Mouse (Mus musculus): ENCODE results near the gene Myod1. TPM values are rescaled to one million over a fixed set of nuclear protein-coding genes. Genes with fewer than 3 reads are reported as not detected.

The Myod1 gene
- polyA plus RNA-seq, 2 experiments from 2014 or later: not detected

DNA sequence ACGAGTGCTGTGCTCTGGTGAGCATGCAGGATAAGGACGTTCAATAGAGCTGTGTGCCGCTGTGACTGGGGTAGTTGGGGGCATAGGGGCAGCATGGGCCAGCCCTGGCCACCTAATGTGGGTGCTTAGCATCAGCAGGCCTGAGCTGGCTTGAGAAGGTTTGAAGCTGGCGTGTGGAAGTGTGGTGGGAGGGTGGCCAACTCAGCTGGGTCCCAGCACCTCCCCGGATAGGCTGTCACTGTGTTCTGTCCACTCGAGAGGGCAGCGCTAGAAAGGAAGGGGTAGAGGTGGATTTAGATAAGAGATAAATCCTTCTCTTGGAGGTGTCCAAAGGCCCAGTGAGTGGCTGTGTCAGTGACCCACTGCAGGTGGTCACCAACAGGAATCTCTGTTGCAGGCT, 41.2 kb downstream of the Myod1 start:
- no peak for ATAC-seq

DNA sequence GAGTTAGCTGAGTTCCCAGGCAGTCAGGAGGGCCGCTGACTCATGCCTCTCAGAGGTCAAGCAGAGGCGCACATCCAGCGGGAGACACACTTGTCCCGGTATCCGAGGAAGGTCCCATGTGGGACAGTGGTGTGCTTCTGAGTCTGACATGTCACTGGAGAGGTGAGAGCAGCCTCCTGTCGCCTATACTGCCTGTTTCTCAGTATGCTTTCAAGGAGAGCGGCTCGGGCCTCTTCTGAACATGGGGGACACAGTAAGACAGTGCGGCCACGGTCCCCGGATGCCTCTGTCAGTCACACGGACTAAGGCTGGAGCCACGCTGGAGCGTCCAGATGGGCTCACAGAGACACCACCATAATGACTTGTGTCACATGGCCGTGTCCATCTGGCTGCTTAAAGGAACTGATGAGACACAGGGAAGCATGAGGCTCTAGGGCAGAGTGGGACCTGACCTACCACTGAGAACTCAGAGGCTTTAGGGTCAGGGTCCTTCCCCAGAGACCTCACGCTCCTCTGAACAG, 41.9 kb downstream of the Myod1 start:
- ATAC-seq: no peak

DNA sequence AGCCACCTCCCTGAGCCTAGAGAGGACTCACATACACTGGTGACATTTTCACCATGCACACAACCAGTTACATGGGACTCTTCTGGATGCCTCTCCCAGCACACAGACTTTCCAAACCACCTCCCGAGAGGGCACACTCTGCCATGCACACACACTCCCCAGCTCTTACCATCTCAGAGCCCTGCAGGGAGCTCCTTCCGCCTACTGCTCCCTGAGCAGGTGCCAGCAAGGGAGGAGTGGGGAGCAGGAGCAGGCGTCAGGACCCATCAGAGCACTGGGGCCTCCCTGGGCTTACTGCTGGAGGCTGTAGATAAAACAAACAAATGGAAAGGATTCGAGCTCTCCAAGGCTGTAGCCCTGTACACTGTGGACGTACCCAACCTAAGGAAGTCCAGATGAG, 45.3 kb downstream of the Myod1 start:
- ATAC-seq: no peak

DNA sequence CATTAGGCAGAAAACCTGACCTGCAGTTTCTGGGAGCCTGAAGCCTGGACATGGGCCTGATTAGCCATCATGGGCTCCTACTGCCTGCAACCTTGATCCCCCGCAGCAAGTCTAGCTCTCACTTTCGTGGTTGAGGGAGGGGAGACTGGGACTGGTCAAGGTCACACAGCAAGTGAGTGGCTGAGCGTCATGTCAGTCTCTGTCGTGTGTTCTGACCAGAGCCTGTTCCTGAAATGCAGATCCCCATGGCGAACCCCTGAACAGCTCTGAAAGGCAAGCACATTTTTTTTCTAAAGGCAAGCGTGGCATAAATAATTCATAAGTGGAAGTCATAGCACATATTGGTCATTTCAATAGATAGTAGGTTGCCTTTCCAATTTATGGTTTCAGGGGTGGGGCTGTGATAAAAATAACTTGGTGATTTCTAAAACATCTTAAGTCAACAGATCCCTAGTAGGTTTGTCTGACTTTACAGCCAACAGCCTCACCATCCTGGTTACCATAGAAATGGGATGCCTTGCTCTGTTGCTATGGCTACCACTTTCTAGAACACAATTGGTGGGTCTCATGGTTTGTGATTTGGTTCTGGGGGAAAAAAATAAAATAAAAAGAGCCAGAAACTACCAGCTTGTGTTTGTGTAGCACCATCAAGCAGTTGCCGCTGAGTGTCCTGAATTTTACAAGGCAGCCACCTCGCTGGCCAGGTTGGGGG, 45.9 kb downstream of the Myod1 start:
- no peak for ATAC-seq

DNA sequence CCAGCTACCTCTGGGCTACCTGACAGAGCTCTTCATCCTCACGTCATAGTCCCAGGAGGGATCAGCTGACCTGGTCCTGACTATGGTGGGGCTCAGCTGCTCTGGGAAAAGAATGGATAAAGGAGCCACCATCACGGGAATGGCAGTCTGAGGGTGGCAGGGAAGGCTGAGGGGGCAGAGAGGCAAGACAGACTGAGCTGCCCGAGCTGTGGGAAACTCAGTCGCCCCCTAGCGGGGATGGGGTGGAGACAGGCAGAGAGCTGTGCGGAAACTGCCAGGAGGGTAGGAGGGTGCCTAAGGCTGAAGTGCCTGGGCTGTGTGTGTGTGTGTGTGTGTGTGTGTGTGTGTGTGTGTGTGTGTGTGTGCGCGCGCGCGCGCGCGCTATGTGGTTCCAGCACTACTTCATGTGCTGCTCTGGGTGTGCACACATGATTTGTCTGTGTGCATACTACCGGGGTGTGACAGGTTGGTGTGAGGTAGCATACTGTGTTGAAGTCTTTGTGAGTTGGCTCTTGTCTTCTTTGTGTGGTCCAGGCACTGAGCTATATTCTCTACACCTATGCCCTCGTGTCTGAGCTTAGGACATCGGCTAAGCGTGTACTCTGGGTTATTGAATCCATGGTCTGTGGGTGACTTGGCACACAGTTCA, 46.6 kb downstream of the Myod1 start:
- peak; percentile 28 for ATAC-seq

DNA sequence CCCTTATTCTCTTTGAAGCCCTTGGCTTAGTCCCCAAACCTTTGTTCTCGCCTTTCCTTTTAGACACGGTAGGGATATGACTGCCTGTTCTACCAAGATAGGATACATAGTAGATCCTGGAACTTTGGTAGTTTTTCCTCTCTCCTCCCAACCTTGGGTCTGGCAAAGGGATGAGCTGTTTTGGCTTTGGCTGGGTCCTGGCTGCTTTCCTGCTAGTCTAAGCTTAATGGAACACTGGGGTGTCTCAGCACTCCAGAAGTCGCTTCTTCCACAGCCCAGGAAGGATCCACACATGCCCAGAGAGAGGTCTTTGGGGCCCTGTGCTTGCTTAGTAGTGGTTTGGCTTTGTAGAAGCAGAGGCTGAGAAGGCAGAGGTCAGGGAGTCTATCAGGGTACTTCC, 47.7 kb downstream of the Myod1 start:
- no peak for ATAC-seq

DNA sequence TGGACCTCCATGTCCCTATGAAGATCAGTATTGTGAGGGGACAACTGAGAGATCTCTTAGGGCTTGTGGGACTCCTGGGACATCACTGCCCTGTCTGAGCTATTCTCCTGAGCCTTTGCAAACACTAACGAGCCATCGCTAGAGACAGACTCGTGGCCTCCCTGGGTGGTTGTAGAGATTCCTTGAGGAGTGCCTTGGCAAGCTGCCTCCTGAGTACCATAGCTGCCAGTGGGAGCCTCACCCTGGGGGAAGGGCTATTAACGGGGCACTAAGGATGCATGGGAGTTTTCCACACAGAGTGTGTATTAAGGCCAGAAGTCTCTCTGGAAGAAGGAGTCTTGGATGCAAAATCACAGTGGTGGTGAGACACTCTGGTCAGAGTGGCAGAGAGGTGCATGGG, 48.7 kb downstream of the Myod1 start:
- no peak for ATAC-seq

Other genes with a start within 250 kb of the Myod1 start
- gene Abcc8, start 196.4 kb upstream of the Myod1 start, polyA plus RNA-seq (2017; shearing (Covaris generic)): not detected
- gene Ush1c, start 138.0 kb upstream of the Myod1 start, polyA plus RNA-seq (2017; shearing (Covaris generic)): not detected
- not detected for gene Otog, start 135.5 kb upstream of the Myod1 start, polyA plus RNA-seq (2017; shearing (Covaris generic))
- not detected for gene Kcnc1, start 20.0 kb downstream of the Myod1 start, polyA plus RNA-seq (2017; shearing (Covaris generic))

Measured in activated CD4-positive, CD25-positive, alpha-beta regulatory T cell, adult 4 months (primary cell).